Mouse (Mus musculus) right cerebral cortex, postnatal 14 days (tissue): Measurements from ENCODE around the gene Mak.
"Not testable (repeated sequence)": the region's sequence is repeated elsewhere in the genome, so short reads cannot be mapped to it uniquely, and the experiment has no call there.

Experiments
- DNase-seq: peaks from one replicate; pipeline ENCODE4 v3.0.0; 2022

Gene Mak

DNA sequence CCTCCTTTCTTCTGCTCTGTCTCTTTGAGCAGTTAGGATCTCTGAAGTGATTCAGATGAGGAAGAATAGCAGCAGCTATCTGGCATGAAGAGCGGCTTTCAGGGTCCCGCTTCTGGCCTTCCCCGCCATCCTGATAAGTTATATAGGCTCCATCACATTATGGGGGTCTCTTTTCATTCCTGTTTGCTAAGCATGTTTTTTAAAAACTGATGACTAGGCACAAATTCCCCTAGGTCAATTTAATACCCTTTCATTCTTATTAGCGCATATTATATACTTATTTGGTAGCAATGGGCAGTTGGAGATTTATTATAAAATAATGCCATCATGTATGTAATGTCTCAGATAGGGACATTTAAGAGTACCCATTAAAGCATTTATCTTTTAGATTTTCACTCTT lies 11.9 kb downstream of the Mak start:
- DNase-seq = no peak

DNA sequence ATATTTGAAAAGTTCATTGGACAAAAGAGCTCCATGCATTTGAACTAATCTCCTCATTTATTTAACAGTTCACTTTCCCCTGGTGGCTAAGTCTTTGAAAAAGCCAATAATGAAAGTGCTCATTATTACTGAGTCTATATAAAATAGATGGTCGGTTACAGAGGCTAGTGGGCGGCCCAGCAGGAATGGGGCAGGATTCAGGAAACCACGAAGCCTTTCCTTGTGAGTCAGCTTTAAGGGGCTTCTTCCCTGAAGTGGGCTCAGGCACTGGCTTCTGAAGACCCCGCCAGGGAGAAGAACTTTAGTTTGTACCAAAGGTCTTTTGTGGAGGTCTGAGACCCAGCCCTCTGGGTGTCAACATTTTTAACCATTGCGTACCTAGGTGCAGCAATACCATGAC lies 27.5 kb downstream of the Mak start:
- no peak for DNase-seq

DNA sequence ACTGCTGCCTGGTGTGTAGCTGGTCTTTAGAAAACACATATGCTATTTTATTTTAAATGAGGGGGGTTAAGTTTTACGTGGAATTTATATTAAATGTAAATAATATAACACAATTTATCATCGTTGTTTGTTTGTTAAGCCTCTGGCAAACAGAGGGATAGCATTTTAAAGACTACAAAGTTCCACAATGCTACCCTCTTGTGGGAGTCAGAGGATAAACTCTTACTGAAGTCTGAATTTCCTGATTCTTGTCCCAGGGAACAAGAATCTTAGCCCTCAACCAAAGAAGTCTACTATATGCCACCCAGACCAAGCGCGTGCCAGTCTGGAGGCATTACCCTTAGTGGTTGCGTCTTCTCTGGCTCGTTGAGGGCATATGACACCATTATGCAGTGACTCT lies 32.2 kb downstream of the Mak start:
- DNase-seq = no peak

DNA sequence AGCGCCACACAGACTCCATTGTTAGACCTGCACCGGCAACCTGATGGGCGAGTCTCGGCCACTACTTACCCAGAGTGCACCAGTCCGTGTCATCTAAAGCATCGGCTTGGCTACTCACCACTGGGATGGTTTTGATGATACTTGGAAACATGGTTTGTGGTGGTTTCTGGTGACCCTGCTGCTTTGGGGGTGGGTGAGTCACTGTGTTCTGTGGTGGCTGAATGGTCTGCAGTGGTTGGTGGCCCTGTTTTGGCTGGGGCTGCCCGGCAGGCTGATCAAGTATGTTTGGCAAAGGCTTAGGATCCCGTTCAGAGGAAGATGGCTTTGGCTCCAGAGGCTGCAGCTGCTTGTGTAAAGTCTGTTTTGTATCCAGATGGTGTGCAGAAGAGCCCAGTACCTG lies 33.6 kb downstream of the Mak start:
- DNase-seq = no peak

DNA sequence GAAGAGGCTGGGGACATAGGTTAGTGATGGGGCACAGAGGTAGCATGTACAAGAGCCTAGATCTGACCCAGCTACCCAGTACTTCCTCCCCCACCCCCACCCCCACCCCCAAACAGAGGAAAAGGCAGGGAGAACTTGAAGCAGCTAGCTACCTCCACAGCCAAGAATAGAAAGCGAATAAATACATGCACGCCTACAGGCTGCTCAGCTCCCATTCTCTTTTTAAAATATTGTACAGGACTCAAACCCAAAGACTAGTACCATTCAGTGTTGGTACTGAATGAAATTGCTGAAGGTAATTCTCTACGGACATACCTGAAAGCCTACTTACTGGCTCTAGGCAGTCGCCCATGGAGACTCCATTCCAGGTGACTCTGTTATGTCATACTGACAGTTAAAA lies 37.0 kb downstream of the Mak start:
- no peak for DNase-seq

DNA sequence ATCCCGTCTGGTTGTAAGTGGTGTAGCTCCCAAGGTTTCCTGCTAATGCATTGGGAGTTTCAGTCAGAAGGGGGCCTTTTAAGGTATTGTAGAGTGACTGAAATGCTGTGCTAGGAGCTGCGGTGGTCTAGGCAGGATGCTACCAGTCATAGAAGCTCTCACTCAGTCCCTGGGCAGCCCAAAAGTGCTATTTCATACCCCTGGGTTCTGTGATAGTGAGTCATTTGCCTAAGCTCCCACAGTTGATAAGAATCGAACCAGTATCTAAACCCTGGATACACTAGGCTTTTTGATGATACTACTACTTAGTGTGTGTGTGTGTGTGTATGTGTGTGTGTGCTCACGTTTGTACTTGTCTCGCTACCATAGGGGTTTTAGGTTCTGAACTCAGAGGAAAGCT lies 49.4 kb downstream of the Mak start:
- no peak for DNase-seq

DNA sequence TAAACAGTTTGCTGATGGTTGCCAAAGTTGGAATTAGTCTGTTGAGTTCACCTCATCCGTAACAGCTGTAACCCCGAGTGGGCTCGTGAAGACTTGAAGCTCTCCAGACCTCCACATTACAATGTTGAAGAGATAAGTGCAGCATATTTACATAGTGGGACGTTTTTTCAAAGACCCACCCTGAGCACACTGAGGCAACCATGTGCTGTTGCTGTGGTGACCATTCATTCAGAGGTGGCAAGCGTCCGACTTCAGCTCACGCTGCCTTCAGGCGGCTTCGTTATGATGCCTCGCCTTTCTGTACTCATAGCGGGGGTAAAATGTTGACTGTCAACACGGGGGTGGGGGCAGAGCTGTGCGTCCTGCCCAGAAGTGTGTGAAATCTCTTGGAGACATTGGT lies 57.4 kb downstream of the Mak start:
- no peak for DNase-seq

DNA sequence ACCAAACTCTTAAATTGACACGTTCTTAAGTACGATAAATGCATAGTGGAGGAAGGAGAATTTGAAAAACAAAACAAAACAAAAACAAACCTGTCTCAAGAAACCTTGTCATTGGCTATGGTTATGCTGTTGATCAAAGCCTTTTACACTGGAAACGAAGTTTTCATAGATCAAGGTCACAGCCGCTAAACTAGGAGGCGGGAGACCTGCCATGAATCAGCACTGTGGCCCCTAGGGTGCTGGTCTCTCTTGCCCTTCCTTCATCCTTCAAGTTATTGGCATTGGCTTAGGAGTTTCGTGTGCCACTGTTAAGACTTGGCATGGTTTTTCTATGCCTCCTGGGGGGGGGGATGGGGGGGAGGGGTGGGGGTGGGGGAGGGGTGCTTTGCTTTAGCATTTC lies 57.9 kb downstream of the Mak start:
- DNase-seq = no peak

DNA sequence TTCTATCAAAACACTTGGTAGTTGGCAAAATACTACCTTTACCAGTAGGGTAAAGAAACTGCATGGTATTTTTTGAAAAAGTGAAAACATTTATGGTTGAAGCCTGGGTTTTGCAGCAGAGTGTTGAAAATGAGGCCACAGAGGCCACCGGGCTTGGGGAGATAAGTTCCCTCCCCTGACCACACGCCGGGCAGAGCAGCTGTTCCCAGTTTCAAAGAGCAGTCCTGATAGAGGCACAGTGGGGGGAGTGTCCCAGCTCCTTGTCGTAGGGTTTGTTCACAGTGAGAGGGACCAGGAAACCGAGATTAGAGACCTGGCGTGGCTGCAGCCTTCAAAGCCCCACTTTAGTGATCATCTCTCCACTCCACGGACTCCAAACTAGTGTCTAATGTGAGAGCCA lies 59.0 kb downstream of the Mak start:
- DNase-seq = no peak

DNA sequence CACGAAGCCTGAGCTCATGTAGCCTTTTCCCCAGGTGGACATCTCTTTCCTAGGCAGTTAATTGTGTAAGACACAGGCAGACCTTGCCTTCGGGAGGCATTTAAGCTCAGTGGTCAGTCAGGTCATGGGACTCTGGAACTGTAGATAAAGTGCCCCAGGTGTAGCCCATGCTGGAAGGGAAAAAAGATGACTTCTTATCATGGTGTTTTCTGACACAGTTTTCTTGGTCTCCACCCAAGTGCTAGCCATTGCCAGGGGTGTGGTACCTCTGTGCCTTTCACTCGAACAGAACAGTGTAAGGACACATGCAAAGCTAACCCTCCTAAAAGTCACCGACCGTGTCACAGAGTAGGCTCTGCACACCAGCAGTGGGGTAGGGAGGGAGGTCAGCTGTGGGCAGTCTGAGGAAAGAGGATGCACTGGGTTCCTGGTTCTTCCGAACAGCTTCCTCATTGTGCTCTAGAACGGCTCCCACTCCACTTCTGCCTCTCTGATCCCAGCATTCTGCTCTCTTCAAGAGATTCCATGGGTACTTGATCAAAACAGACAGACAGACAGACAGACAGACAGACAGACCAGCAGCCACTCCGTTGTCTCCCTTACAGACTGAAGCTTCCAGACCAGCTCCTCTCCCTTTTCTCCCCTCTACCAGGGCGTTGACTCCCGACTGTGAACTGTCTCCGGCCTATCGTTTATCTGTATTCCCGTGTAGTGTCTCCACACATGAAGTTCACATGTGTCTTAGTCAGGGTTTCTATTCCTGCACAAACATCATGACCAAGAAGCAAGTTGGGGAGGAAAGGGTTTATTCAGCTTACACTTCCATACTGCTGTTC lies 60.5 kb downstream of the Mak start:
- DNase-seq = no peak

DNA sequence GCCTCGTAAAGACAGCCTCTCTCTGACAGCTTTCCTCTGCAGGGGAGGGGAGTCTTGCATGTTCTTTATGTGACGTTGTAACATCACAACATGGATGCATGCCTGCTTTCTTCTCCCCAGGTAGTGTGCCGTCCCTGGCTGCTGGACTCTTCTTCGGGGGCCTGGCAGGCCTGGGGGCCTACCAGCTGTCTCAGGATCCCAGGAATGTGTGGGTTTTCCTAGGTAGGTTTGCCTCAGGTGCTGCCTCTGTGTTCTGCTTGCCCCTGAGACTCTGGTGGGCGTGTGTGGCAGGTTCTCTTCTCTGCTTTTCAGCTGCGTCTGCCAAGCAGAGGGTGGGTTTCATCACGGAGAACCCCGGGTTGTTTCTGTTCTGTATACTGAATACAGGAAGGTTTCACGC lies 61.3 kb downstream of the Mak start:
- no peak for DNase-seq

DNA sequence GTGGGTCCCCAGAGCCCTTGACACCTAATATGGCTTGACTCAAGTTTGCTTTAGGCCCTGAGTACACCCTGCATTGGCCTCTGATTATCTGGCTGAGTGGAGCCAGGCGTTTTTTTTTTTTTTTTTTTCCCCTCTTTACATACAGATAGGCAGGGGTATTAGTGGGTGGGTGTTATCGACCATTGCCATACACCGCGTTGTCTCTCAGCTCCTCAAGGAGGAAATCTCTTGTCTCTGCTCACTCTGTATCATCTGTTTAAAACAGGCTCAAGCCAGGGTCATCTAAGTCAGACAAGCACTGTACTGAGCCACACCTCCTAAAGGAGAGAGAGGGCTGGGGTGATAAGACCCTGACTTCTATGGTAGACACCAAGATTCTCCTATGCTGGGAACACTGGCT lies 61.7 kb downstream of the Mak start:
- no peak for DNase-seq

DNA sequence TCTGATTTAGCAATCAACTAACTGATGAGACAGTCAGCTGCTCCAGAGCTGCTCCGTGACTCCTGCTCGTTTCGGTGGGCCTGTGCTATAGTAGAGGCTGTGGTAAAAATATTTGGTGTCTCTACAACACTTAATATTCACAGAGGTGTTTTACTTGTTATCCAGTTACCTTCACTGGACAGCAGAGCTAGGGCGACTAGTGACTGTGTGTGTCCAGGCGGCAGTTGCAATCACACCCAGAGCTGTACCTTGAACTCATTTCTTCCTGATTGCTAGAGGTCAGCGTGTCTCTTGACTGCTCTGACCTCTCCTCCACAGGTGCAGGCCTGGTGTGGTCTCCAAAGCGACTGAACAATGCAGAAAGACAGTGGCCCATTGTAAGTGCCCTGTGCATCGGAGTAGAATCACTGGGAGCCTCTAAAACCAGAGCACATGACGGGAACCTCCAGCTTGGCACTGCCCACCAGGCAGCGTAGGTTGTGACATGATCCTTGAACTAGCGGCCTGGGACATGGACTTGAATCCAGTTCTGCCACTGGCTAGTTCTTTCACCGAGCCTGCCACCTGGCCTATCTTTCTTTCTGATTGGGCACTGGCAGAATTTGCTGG lies 62.6 kb downstream of the Mak start:
- no peak for DNase-seq

DNA sequence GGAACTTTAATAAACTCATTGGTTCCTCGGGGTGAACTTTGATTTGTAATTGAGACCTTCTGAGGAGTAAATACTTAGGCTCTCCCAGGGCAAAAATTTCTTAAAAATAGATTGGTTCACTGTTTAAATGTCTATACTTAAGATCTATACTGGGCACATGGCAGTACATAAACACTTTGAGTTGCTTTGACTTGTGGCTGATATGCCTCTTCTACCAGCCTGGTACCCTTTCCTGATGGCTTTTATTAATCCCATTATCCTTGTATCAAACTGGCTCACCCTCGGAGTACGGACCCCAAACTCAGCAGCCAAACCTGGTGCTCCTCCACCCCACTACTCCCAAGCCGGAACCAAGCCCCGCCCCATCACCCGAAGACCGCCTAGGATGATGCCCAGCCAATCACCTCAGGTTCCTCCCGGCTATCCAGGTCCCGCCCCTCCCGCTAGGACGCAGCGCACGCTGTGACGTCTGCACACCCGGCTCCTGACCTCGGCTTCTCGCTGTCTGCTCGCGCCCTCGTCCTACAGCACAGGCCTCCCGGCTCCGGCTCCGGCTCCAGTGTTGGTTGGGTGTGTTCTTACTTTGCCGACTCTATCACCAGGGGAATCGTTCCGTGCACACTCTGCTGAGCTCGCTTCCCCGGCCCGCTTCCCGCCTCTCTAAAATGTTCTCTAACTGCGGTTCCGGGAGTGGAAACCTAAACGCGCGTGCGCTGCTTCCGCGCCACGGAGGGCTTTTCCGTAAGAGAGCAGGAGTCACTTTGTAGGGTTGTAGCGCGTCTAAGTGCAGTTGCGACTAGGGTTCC lies 63.5 kb downstream of the Mak start, which contains the start of gene Tmem14c:
Gene Tmem14c (plus strand): TSS at position 464 of the 806 bp plus-strand sequence.
- peak; percentile 93 for DNase-seq

DNA sequence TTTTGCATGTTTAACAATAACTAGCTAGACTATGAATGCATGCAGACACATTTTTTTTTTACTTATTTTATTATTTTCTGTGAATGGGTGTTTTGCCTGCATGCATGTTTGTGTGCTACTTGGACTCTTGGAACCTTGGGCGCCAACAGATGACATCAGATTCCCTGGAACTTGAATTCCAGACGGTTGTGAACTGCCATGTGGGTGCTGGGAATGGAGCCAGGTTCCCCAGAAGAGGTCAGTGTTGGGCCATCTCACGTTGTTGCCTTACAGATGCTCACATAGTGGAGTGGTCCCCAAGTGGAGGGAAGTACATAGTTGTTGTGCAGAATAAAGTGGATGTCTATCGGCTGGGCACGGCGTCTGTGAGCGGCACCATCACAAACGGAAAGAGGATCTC lies 70.6 kb downstream of the Mak start:
- no peak for DNase-seq

DNA sequence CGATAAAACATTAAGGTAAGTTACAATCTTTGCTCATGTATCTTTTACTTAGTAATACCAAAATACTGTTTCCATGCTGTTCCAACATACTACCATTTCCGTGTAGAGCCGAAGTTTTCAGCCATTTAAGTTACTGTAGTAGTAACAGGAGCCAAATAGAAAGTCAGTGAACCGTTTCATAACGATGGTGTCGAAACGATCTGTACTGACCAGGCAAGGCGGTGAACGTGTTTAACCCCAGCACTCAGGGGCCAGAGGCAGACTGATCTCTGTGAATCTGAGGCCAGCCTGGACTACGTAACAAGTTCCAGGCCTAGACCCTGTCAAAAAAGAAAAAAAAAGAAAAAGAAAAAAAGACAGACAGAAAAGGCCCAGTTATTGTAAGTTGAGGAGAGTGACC lies 71.2 kb downstream of the Mak start:
- DNase-seq = no peak

DNA sequence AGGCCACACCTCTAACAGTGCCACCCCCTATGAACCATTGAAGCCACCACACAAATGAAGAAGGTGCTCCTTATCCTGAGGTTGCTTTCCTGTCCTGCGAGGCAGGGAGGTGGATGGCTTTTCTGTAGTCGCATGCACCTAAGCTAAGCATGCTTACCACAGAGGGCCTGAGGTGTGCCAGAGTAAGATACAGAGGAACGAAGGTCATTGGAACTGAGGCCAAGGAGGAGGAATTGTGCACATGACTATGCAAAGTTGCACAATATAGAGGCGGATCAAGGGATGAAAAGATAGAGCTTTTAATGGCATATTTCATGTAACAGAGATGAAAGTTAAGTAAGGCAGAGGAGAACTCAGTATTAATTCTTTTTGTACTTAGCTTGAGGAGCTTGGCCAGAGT lies 73.3 kb downstream of the Mak start:
- no peak for DNase-seq

DNA sequence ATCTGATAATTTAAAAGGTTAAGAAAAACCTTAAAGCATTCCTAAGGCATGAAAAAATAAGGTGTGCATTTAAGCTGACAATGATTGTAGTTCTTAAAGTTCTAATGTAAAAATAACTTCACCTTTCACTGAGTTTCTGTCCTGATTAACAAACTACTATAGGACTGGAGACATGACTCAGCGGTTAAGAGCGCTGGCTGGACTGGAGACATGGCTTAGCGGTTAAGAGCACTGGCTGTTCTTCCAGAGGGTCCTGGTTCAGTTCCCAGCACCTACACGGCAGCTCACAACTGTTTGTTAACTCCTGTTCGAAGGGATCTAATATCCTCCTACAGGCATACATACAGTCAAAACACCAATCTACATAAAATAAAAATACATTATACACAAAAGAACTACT lies 77.5 kb downstream of the Mak start:
- no peak for DNase-seq

DNA sequence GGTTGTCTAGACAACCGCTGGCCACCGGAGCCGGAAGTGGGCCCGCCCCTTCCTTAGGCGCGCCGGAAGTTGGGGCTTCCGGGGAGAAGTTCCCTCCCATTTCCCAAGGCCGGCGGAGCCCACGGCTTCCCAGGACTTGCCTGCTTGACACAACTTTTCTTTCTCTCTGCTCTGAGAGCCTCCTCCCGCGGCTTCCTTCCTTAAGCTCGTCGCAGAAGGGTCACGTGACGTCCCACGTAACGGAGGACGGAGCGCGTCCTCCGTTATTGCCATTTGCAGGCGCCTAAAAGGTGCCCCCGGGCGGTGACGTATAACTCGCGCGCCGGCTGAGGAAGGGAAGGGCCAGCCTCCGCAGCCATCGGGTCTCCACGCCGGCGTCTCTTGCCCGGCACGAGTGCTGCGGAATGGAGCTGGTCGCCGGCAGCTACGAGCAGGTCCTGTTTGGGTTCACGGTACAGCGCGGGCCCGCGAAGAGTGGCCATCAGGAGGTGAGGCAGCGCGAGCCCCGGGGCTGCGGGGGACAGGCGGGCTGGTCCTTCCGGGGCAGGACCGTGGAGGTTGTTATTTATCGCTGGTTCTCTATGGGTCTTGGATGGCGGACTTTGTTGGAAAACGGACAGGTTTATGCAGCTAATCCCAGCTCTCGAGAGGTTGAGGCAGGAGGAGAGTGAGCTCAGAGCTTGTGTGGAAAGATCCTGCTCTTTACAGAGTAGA lies 78.4 kb downstream of the Mak start, which contains the start of gene Pak1ip1:
Gene Pak1ip1 (plus strand): TSS at position 98 of the 714 bp plus-strand sequence.
- DNase-seq = peak; percentile 94

DNA sequence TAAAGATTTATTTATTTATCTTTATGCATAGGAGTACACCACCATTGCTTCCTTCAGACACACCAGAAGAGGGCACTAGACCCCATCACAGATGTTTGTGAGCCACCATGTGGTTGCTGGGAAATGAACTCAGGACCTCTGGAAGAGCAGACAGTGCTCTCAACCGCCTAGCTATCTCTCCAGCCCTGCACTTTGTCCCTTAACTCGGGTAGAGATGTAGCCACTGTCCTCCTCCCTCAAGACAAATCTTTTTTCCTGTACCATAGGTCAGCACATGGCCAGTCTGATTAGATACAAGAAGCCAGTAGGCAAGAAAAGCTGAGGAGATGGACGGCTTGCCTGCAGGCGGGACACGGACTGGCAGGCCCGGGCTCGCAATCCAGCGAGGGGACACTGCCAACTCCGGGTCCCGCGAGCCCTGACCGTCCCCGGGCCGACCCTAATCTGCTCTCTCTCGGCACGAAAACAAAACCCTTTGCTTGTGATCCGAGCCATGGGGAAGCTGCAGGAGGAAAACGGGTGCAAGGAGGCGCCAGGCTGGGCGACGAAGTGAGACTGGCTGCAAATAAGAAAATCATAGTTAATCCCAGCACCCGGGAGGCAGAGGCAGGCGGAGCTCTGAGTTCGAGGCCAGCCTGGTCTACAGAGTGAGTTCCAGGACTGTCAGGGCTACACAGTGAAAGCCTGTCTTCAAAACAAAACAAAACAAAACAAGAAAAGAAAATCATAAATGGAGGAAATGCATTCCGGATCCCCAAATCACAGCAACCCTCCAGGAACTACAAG lies 79.2 kb downstream of the Mak start:
- DNase-seq = peak; percentile 44

DNA sequence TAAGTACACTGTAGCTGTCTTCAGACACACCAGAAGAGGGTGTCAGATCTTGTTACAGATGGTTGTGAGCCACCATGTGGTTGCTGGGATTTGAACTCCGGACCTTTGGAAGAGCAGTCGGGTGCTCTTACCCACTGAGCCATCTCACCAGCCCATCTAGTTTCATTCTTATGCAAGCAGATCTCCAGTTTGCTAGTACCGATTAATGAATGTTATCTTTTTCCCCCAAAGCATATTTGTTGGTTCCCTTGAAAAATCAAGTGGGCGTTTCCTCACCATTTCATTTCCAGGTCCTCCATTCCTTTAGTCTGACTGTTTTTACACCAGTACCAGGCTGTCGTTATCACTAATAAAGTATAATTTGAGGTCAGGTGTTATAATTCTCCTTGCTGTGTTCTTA lies 81.0 kb downstream of the Mak start:
- not testable (repeated sequence) for DNase-seq
